Mouse (Mus musculus): ENCODE measurements around the gene Igbp1b.

Igbp1b gene

GRCm38 (mm10) chr6:138658516-138658915 is at the start of gene Igbp1b:
Gene Igbp1b, minus strand, starts transcription at chr6:138658544.
- DNase-seq (ENCODE audit: low read depth, low spot score), result peak; percentile 57

- DNase-seq (ENCODE audit: low read depth, low spot score), result no peak
Observed at GRCm38 (mm10) chr6:138682959-138683358, 24.6 kb upstream of the Igbp1b start.

GRCm38 (mm10) chr6:138672704-138673141 is 14.4 kb upstream of the Igbp1b start:
- DNase-seq (ENCODE audit: low read depth, low spot score), result no peak

- no peak for DNase-seq (ENCODE audit: low read depth, low spot score)
Observed at GRCm38 (mm10) chr6:138665416-138665815, 7.1 kb upstream of the Igbp1b start.

DNA sequence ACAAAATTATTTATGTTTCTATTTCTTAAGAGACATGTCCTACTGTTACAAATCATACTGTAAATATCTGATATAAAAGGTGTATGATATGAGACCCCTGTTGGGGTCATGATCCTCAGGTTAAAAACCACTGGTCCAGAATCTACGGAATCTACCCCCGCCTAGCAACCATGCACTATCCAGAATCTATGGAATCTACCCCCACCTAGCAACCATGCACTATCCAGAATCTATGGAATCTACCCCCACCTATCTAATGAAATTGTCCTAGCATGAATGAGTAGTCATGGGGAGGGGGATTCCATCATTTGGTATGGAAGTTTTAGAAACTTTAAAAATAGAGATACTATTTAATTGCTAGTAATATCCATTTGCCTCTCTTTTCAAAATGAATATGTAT is 12.7 kb downstream of the Igbp1b start:
- no peak for DNase-seq (ENCODE audit: low read depth, low spot score)

DNA sequence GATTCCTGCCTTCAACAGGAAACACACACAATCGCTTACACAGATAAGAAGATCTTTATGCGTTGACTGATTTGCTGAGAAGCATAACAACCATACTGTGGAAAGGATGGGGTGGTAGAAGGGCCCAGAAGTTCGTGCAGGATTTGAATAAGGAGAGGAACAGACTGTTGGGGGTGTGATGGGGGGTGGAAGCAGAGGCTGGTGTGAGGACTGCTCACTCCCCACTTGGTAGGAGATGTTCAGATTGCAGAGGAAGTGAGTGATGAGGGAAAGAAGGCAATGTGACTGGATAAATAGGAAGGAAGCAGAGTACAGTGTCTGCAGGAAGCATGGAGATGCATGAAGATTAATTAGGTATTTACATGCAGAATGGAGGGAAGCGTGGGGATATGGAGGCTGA is 19.0 kb downstream of the Igbp1b start:
- peak; percentile 71 for DNase-seq (ENCODE audit: low read depth, low spot score)

GRCm38 (mm10) chr6:138620786-138621185 is 37.6 kb downstream of the Igbp1b start:
- DNase-seq (ENCODE audit: low read depth, low spot score), result no peak

DNA sequence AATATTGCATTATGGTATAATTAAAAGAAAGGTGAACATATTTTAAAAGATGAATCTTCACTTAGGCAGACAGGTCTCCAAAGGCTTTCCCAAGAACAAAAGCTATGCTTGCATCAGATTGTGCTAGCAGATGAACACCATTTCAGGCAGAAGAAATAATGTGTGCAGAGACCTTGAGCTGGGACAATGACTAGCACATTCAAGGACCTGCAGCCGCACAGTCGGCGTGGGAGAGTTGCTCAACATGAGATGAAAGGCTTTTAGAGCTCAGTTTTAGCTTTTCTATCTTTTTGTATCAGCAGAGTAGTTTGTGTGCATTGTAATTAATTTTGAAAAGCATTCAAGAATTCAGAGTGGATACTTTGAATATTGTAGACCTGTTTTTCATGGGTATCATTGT is 39.9 kb downstream of the Igbp1b start:
- no peak for DNase-seq (ENCODE audit: low read depth, low spot score)
